Mouse (Mus musculus): Measurements from ENCODE around the gene Ndufc1. TPM values are rescaled to one million over a fixed set of nuclear protein-coding genes. Genes with fewer than 3 reads are reported as not detected.

Ndufc1 gene
- polyA plus RNA-seq, 1 experiment from 2014 or later: 619 TPM

Other genes starting within 250 kb of the Ndufc1 start
- gene Noct, start 184.5 kb downstream of the Ndufc1 start, polyA plus RNA-seq (2015; fragmentation: Nextera tagmentation; extraction: Ambion mirVana): 21.3 and 23.0 TPM in 2 replicates
- 46.2 and 54.9 TPM in 2 replicates for gene Elf2, start 68.3 kb downstream of the Ndufc1 start, polyA plus RNA-seq (2015; fragmentation: Nextera tagmentation; extraction: Ambion mirVana)
- 0.44 and 1.4 TPM in 2 replicates for gene Mgarp, start 12.2 kb downstream of the Ndufc1 start, polyA plus RNA-seq (2015; fragmentation: Nextera tagmentation; extraction: Ambion mirVana)
- 49.9 and 56.5 TPM in 2 replicates for gene Naa15, start 6.2 kb upstream of the Ndufc1 start, polyA plus RNA-seq (2015; fragmentation: Nextera tagmentation; extraction: Ambion mirVana)
- gene Rab33b, start 74.9 kb upstream of the Ndufc1 start, polyA plus RNA-seq (2015; fragmentation: Nextera tagmentation; extraction: Ambion mirVana): 31.2 and 33.7 TPM in 2 replicates
- gene Setd7, start 151.9 kb upstream of the Ndufc1 start, polyA plus RNA-seq (2015; fragmentation: Nextera tagmentation; extraction: Ambion mirVana): 4.2 and 4.5 TPM in 2 replicates

Measured in forebrain, embryonic 16.5 days (tissue).